Mouse (Mus musculus) erythroblast, embryonic 14.5 days (primary cell): Measurements from ENCODE around the gene Tmem40.

ENCODE experiments used
- GATA1 ChIP-seq: IDR thresholded peaks from 2 replicates; pipeline ENCODE4 v1.6.1; 2012; ENCODE audit warnings: low read length, inconsistent platforms, mixed read lengths
- TAL1 ChIP-seq: IDR thresholded peaks from 3 replicates; pipeline ENCODE4 v1.6.1; 2012; ENCODE audit warnings: low read length, inconsistent platforms, mixed read lengths

GRCm38 (mm10) chr6:115730560-115731342 is 31.5 kb downstream of the Tmem40 start:
- TF ChIP-seq GATA1, result no peak
- TF ChIP-seq TAL1, result no peak
